Mouse (Mus musculus) v-Abl transformed pro-B cells (cell line): Measurements from ENCODE around the gene Cxcl17.
"Not testable (repeated sequence)": the region's sequence is repeated elsewhere in the genome, so short reads cannot be mapped to it uniquely, and the experiment has no call there.

Source experiments
- in situ Hi-C, 2 experiments: fragments of 400-800 bp; cut with MboI; formaldehyde crosslinking; loops; one replicate each; pipeline ENCODE4 v1.15.1; 2025; ENCODE audit not compliant: unreplicated experiment in 2 of 2

Gene Cxcl17

GRCm38 (mm10) chr7:25412833-25413441 is at the start of gene Cxcl17:
TSS of gene Cxcl17 (minus strand) at chr7:25412886.
- in situ Hi-C loops = no loop called here

DNA sequence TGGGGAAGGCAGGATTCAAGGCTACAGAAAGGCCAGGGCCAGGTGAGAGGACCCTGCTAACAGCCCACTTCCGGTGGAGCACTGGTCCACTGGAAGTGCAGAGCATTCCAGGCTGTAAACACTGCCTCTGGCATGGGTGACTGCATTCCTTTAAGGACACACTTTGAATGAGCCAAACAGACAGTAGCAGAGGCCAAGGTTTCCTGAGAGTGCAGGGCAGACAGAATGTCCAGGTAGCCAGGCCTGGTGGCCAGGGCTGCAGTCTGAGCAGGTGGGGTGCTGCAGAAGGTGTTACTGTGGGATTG is 49.3 kb upstream of the Cxcl17 start:
- in situ Hi-C loops = not testable (repeated sequence)

DNA sequence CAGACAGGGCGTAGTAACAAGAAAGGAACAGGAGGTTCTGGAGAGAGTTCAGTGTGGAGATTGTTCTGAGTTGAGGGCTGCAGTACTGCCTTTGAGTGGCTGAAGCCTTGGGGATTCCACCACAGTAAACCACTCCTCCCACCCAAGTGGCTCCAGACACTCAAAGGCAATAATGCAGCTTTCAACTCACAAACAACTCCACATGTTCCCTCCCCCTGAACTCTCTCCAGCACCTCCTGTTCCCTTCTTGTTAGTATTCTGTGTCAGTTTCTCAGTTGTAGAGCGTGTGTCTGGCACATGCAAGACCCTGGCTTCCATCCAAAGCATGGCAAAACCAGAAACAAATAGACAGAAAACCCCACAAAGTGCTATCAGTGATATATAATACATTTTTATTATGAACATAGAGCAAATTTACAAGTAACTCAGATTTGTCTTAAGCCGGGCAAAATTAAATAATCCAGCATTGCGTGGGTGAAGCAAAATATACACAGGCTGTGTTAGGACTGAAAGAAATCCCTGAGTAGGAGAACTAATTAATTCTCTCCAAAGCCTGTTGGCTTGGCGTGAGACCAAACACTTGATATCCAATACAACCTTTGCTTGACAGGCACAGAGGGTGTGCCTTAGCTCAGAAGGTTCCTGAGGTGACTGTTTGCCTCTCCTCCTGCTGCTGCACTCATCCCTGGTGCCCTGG is 48.8 kb upstream of the Cxcl17 start:
- in situ Hi-C loops = not testable (repeated sequence)

DNA sequence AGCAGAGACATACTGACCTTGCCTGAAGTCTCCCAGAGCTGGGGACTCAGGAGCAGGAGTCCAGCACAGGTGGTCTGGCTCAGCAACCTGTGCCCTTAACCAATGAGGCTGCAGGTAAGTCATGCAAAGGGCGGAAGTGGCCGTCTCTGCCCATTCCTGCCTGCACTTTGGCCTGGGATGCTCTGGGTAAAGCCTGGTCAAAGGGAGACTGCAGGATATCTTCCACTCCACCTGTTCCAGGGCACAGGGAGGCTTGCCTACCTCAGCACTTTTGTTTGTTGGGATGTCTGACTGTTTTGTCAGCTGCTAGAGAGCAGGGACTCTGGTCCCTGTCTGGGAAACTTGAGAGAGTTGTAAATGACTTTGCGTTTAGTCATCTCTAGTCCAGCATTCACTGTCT is 39.4 kb upstream of the Cxcl17 start:
- in situ Hi-C loops = no loop called here

DNA sequence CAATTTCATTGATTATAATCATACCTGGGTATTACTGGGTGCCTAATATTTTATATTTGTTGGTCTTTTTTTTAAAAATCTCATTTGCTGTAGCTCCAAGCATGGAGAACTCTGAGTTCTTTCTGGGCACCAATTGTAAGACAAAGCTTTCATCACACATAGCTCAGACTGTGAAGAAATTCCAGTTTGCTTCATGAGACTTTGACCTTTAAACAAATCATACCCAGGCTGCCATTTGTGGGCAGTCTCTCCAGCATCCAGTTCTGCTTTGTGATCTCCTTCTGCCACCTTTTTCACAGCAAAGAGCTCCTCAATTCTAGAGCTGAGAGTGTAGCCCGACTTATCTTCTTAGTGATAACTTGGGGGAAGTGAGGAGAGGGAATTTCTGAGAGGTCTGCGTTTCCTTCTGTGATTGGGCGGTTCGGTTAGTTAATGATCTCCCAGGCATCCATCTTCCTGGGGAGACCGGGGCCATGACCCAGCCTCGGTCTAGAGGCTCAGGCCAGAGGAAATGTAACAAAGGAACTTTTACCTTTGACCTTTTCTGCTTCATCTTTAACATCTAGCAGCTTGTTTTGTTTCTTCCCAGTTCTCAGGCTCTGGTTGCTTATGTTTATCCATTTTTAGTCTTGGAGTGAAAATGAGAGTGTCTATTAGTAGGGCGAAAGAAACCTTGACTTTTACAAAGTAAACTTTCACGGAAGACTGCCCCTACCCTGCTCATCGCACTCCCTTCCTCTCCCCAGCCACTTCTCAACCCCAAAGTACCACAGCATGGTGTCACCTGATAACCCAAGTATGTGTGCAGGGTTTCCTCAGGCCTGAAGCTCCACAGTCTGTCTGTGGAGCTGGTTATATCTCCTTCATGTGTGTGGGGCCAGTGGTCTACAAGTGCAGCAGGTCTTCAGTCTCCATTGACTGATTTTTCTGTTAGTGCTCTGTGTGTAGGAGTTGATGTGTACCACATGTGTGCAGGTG is 37.5 kb upstream of the Cxcl17 start:
- in situ Hi-C loops = no loop called here

DNA sequence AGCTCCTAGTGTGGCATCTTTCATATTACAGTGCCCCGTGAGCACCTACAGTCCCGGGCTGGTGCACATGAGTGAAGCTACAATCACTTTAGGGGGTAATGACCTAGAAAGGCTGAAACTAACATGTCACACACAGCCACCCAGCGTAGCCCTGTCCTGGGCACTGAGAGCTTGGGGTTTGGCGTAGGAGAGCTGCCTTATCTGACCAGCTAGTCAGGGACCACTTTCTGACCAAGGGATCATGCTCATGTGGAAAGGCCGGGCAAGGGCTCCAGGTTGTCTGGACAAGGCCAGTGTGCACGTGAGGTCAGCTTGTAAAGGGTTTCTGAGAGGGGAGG is 28.1 kb upstream of the Cxcl17 start:
- in situ Hi-C loops = no loop called here

DNA sequence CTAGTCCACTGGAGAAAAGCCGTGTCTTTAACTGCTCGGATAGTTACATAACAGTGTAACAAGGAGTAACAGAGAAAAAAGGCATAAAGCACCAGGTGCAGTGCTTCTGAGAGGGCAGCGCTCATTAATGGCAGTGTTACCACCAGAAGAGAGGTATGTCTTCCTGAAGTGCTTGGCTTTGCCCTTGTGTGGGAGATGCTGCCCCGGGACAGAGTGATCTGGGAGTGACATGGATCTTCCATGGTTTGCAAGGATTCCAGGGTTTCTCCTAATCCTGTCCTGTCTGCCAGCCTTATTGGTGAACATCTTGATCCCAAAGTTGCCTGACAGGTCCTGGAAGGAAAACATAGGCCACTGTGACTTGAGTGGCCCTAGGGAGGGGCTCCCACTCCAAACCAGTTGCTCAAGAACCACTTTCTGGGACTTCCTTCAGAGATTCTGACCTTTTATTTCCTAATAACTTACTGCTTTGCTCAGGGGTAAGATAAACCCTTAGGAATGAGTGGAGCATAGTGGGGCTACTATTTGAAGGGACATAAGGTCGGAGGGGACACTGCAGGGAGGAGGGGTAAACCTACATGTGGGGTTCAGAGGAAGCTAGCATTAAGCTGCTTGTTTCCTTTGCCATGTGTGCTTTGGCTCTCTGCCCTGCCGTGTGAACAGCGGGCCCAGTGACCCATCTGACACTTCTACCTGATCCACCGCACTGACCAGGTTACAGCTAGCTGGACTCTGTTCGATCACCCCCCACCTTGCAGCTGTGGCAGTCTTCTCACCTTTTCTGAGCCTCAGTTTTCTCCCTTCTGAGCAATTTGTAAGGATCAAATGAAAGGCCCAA is 27.5 kb upstream of the Cxcl17 start:
- in situ Hi-C loops = no loop called here

GRCm38 (mm10) chr7:25439124-25439822 is 26.6 kb upstream of the Cxcl17 start:
- in situ Hi-C loops = no loop called here

- in situ Hi-C loops = no loop called here
Measured at GRCm38 (mm10) chr7:25436704-25437103, 24.0 kb upstream of the Cxcl17 start.

DNA sequence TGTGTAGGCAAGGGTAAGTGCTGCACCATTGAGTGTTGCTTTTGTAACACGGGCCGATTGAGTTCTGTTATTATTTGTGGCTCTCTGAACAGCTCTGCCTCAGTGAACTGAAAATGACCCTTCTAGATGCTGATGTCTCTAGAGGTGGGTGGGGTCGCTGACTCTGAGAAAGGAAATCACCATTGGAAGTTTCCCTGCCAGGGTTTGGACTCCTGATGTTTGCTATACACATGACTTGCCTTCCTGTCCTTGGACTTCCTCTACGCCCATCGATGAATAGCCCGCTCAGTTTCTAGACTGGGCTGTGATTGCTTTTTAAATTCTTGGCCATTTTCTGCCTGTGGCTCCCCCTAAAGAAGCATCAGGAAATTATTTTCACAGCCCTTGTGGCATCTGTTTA is 23.5 kb upstream of the Cxcl17 start:
- in situ Hi-C loops = no loop called here

DNA sequence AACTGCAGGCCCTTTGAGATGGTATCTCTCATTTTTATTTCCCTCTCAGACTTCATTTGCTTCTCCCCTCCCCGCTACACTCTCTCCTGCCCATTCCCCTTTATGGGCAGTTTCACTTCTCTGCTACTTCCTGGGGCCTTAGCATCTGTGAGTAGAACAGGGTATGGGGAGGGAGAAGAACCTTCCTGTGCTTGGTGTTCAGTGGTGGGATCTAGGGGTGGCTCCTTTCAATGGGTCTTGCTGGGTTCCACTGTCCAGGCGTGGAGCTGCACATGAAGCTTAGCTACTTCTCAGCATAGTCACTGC is 22.8 kb upstream of the Cxcl17 start:
- in situ Hi-C loops = no loop called here

DNA sequence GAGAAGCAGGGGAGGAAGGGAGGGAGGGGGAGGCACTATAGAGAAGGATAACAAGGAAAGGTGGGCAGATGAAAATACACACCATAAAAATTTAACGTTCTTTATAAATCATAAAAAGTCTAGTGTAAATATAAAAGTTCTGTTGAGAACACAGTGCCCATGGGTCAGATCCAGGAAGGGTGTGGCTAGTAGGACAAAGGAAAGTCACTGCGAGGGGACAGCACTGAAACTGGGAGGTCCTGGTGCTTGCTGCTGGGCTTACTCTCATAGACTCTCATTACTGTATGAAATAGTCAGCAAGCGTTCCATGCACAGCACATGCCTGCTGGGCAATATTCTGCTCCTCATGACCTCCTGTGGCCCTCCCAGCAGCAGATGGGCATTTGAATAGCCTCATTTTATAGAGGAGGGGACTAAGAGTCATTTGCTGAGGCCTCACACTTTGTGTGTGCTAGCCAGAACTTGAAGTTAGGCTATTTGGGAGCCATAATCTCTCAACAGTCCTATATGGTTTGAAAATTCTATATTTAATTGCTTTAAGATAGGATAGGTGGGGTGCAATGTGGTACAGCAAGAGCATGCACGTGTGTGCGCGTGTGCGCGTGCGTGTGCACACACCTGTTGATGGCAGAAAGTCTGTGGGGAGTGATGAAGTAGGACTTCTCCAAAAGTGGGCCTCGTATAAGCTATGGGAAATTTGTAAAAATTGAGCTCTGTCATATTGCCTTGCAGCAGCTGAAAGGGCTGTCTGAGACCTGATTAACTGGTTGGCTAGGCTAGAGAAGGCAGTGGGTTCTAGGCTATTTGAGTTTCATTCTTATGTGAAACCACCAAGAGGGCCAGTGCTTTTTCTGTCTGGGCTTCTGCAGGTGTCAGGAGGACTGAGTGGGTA is 22.2 kb upstream of the Cxcl17 start:
- in situ Hi-C loops = no loop called here

DNA sequence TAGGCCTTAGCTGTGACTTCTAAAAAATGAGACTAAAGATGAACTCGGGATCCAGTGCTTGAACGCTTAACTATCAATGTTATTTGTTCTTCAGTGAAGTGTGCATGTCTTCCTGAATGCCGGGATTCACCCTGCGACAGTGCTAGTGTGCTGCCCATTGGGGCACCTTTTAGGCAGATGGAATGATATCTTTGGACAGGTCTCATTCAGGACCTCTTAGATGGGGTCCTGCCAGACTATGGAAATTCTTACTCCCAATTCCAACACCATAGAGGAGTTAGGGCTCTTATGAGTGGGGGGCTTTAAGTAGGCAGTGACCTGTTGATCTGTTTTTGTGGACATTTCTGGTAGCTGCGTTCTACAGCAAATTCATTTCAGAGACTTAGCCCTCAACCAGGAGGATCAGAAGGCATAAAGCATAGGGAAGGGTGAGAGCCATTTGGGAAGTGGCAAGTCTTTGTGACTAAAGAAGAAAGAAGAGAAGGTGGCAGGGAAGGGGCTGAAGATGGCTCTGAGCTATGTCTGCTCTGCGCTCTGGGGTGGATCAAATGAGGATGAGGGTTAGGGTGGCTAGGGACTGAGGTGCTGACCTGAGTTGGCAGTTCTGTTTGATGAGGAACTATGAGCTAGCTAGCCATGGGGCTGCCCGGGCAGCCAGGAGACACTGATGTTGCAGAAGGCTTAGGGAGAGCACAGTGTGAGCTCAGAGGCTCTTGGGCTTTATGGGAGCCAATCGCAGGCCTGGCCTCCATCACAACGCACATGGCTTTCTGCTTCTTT is 21.3 kb upstream of the Cxcl17 start:
- in situ Hi-C loops = no loop called here

- in situ Hi-C loops = no loop called here
Measured at GRCm38 (mm10) chr7:25433007-25433541, 20.4 kb upstream of the Cxcl17 start.

- in situ Hi-C loops = no loop called here
Measured at GRCm38 (mm10) chr7:25432381-25432780, 19.7 kb upstream of the Cxcl17 start.

DNA sequence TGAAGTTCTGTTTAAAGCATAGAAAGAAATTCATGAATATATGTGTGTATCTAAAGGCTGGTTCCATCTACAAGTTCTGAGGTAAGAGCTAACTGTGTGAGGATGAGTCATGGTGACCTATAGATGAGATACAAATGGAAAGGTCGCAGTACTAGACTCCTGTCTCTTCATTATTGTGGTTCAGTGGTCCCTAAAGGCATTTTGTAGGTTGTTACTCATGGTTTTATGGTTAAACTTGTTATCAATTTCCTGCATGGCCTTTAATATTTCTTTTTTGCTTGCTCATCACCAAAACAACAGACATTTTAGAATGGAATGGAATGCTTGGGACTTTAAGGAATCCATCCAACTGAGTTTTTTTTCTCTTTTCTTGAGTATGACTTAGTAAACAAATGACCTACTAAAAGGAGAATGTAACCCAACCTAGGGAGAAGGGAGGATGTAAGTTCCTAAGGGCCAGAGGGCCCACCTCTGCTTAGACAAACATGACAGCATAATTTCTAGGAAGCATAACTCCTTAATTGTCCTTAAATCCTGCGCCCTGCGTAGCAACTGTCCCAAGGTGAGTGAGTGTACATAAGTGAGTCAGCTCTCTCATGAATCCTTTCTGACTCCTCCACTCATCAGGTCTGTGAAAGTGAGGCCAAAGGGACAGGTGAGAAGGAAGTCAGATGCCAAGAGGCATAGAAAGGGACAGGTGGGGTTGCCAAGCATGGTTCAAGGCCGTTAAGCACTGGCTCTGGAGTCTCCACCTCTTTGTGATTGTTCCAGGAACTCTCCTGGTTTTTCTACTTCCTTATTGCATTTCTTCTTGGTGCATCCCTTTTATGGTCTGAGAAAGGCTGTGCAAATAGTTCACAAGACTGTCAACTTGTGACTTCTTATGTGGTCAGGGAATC is 17.4 kb upstream of the Cxcl17 start:
- in situ Hi-C loops = loop anchor here (5.0 to 10.0 kb wide), 3 partner anchors 47 to 225 kb away; partner anchors contain the start of genes Ceacam1 (in 2 of the 2), Bckdha (in 1 of the 2) and Exosc5 (in 1 of the 2)

DNA sequence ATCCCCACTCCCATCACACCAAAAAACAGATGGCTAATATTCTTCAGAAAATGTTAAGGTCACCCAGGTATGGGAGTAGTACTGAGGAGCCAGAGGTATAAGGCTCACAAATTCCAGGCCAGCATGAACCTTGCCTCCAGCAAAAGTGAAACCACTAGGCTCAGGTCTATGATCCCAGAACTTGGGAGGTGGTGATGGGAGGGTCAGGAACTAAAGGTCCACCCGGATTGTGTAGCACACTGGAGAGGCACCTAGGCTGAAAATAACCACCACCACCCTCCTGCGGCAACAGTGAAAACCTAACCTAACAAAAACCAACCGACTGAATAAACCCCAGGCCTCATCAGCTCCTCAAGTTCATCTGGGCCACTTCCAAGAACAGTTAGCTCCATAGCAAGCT is 15.6 kb upstream of the Cxcl17 start:
- in situ Hi-C loops = loop anchor here (5.0 to 10.0 kb wide), 3 partner anchors 49 to 226 kb away; partner anchors contain the start of genes Ceacam1 (in 2 of the 2), Bckdha (in 1 of the 2) and Exosc5 (in 1 of the 2)
